Mouse (Mus musculus): Measurements from ENCODE around the gene Usp49.
"Not testable (repeated sequence)": the region's sequence is repeated elsewhere in the genome, so short reads cannot be mapped to it uniquely, and the experiment has no call there.

Usp49 gene

GRCm38 (mm10) chr17:47610849-47611660 is 19.4 kb upstream of the Usp49 start, which contains the start of the genes Bysl, Med20 and Gm20517:
Gene Bysl, minus strand, starts transcription at chr17:47611492.
Gene Med20, plus strand, starts transcription at chr17:47611582.
Gene Gm20517, plus strand, starts transcription at chr17:47611589.
- DNase-seq = peak; percentile 98

GRCm38 (mm10) chr17:47611661-47611982 is 18.9 kb upstream of the Usp49 start:
- no peak for DNase-seq

DNA sequence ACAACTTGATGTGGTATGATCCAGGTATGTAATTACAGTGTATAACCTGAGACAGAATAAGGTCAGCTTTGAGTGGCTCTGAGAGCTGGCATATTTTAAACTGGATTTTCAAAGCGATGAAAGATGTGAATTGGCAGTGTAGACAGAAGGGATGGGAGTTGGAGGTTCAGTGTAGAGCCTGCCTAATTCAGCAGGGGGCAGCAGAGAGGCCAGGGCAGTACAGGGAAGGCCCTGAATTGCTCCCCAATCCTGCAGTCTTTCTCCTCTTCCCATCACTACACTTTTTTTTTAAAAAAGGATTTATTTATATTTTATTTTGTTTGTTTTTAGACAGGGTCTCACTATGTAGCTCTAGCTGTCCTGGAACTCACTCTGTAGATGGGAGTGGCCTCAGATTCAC is 16.5 kb upstream of the Usp49 start:
- DNase-seq = no peak

DNA sequence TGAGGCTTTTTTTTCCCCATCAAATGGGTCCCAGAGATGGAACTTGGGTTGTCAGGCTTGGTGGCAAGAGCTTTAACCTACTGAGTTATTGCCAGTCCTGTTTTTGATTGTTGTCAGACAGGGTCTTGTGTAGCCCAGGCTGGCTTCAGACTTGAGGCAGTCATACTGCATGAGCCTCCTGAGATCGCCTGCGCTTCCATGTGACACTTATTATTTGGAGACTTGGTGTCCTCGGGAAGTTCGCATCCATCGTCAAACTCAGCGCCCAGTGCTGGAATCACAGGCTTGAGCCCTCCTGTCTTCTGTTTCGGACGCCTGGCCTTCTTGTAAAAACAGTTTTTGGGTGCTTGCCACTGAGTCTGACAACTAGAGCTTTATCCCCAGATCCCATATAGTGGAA is 14.4 kb upstream of the Usp49 start:
- DNase-seq = no peak

GRCm38 (mm10) chr17:47616652-47617051 is 13.8 kb upstream of the Usp49 start:
- no peak for DNase-seq

GRCm38 (mm10) chr17:47617605-47618307 is 12.7 kb upstream of the Usp49 start:
- DNase-seq = no peak

GRCm38 (mm10) chr17:47618556-47619311 is 11.8 kb upstream of the Usp49 start:
- no peak for DNase-seq

DNA sequence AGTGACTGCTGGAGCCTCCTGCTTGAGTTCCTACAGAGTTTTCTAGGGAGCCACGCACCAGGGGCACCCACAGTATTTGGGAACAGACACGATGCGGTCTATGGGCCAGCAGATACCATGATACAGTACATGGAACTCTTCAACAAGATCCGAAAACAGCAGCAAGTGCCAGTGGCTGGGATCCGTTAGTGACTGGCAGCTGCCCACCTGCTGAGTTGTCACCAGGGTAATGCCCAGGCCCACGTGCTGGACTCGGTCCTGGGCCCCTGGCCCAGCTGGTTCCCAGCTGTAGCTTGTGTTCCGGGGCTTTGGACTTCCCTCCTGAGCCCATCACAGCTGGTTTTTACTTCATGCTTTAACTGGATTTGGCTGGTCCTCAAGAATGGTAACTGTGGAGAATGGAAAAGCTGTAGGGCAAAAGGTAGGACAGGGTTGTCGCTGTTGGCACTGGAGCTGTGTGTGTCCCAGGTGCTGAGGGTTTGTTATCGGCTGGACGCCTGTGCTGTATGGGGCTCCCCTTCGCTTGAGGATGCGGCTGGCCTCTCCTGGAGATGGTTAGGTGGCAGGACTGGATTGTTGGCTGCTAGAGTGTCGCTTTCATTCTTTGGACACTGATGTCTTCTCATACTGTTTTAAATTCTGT is 7.5 kb upstream of the Usp49 start:
- no peak for DNase-seq

GRCm38 (mm10) chr17:47624572-47624971 is 5.9 kb upstream of the Usp49 start:
- not testable (repeated sequence) for DNase-seq

DNA sequence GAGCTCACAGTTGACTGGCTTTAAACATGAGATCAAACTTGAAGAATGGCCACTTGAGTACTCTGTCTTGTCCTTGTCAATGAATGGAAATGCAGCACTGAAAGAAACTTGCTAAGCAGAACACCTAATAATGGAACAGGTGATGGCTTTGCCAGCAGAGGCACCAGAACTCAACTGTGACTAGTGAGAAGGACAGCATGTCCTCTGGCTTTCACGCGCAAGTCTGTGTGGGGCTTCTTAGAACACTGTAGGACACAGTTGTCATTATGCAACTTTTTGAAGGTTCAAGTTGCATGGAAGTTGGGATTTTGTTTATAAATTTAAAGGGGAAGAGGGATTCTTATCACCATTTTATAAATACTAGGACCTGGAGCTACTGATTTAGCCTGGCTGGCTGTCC is 5.4 kb upstream of the Usp49 start:
- DNase-seq = no peak

DNA sequence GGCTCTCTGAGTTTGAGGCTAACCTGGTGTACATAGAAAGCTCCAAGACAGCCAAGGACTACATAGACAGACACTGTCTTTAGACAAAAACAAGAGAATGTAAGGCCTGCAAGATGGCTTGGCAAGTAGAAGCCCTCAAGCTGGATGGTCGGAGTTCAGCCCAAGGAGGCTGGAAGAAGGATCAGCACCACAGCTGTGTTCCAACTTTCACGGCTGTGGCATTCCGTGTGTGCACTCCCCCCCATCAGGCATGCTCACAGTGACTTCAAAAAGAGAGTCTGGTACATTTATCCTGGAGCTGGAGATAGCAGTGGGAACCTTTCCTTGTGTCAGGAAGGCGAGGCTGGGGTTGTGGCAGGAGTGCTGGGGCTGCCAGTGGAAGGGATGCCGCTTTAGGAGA is 4.5 kb upstream of the Usp49 start:
- no peak for DNase-seq

DNA sequence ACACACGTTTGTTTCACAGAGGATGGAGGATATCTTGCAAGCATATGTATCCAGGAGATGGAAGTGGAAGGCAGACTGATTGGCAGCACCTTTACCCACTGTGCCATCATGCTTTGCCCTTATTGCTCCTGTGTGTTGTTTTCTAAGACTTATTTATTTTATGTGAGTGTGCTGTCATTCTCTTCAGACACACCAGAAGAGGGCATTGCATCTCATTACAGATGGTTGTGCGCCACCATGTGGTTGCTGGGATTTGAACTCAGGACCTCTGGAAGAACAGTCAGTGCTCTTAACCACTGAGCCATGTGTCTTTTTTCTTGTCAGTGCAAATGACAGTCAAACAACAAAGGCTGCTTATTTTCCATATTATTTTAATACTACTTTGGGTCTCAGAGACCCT is 2.7 kb upstream of the Usp49 start:
- DNase-seq = no peak

DNA sequence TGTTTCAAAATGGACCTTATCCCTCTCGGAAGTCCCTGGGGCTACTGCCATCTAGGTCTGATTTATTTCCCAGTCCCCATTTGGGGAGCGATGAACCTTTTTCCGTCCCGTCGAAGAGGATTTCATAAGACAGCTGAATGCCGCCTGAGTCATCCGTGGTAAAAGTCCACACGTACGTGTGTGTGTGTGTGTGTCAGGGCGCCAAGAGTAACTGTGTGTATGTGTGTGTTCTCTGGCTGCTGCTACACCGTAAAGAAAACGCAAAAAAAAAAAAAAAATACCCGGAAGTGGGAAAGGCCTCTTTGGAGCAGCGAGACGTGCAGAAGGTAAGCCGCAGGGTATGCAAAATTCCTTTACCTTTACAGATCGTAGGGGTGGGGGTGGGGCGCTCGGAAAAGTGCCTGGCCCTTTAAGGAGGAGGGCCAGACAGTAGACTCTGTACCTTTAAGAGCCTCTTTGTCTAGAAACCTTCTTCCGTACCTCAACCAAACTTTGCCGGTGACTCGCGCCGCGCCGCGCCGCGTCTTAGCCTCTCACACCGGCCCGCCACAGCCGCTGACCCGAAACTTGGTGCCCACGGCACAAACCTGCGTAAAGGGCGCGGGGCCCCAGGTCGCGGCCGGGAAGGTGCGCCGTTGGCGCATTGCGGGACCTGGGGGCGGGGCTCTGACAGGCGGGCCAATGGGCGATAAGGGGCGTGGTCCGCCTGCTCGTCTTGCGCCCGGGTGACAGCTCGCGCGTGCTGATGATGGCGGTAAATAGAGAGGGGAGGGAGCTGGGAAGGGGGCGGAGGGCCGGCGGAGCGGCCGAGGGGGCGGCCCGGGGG is 1.4 kb upstream of the Usp49 start:
- peak; percentile 93 to 94 for DNase-seq

- DNase-seq = peak; percentile 48 to 60
Measured at GRCm38 (mm10) chr17:47629717-47630677, 493 bp upstream of the Usp49 start.

- no peak for DNase-seq
Measured at GRCm38 (mm10) chr17:47632181-47632840, 1.8 kb downstream of the Usp49 start.

GRCm38 (mm10) chr17:47633999-47634770 is 3.7 kb downstream of the Usp49 start:
- no peak for DNase-seq

DNA sequence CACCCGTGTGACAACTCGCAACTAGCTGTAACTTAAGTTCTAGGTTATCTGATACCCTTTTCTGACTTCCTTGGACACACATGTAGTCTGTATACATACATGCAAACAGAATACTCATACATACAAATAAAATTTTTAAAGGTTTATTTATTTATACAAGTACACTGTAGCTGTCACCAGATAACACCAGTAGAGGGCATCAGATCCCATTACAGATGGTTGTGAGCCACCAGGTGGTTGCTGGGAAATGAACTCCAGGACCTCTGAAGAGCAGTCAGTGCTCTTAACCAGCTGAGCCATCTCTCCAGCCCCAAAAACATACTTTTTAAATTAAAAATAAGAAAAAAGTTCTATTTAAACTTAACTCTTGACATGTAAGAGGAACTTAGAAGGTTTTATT is 12.5 kb downstream of the Usp49 start:
- no peak for DNase-seq

GRCm38 (mm10) chr17:47646683-47647082 is 16.2 kb downstream of the Usp49 start:
- DNase-seq = peak; percentile 36 to 38

DNA sequence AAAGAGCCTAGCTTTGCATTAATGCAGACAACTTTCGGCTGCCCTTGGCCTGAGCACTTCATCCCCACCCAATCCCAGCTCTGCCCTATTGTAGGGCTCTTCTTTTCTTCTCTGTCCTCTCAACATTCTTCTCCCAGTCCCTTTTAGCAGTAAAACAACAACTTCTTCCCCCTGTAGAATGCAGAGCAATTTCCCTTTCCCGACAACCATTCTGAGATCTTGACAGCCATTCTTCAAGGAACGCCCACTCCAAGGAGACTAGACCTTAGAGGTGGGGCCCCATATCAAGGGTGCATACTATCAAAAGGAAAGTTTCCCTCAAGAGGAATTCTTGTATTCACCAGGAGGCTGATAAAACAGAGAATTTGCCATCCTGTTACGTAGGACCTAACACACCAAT is 18.5 kb downstream of the Usp49 start:
- DNase-seq = no peak
